Mouse (Mus musculus): ENCODE measurements around the gene Faim2.

The Faim2 gene

GRCm38 (mm10) chr15:99527629-99528353 is at the start of gene Faim2:
Gene Faim2, minus strand, starts transcription at chr15:99528165.
- no peak for DNase-seq

- no peak for DNase-seq
These were observed 41.2 kb upstream of the Faim2 start for GRCm38 (mm10) chr15:99569123-99569522.

GRCm38 (mm10) chr15:99568682-99569081 is 40.7 kb upstream of the Faim2 start:
- no peak for DNase-seq

GRCm38 (mm10) chr15:99567371-99567770 is 39.4 kb upstream of the Faim2 start:
- peak; percentile 55 for DNase-seq

GRCm38 (mm10) chr15:99560246-99560645 is 32.3 kb upstream of the Faim2 start:
- DNase-seq = no peak

- DNase-seq = no peak
These were observed 31.0 kb upstream of the Faim2 start for GRCm38 (mm10) chr15:99558947-99559346.

GRCm38 (mm10) chr15:99553767-99554166 is 25.8 kb upstream of the Faim2 start:
- no peak for DNase-seq

GRCm38 (mm10) chr15:99549901-99550300 is 21.9 kb upstream of the Faim2 start:
- no peak for DNase-seq

GRCm38 (mm10) chr15:99547732-99548131 is 19.8 kb upstream of the Faim2 start:
- DNase-seq = no peak

- DNase-seq = no peak
These were observed 18.6 kb upstream of the Faim2 start for GRCm38 (mm10) chr15:99546596-99546995.

GRCm38 (mm10) chr15:99544047-99544446 is 16.1 kb upstream of the Faim2 start:
- no peak for DNase-seq

GRCm38 (mm10) chr15:99539891-99540290 is 11.9 kb upstream of the Faim2 start:
- DNase-seq = peak; percentile 22

GRCm38 (mm10) chr15:99536889-99537862 is 9.2 kb upstream of the Faim2 start:
- no peak for DNase-seq

- no peak for DNase-seq
These were observed 4.1 kb upstream of the Faim2 start for GRCm38 (mm10) chr15:99532023-99532422.

GRCm38 (mm10) chr15:99531146-99531545 is 3.2 kb upstream of the Faim2 start:
- DNase-seq = peak; percentile 11

GRCm38 (mm10) chr15:99526681-99527080 is 1.3 kb downstream of the Faim2 start:
- no peak for DNase-seq

GRCm38 (mm10) chr15:99520306-99520705 is 7.7 kb downstream of the Faim2 start:
- DNase-seq = no peak

- DNase-seq = no peak
These were observed 8.3 kb downstream of the Faim2 start for GRCm38 (mm10) chr15:99519626-99520025.

GRCm38 (mm10) chr15:99517715-99518114 is 10.2 kb downstream of the Faim2 start:
- DNase-seq = no peak

GRCm38 (mm10) chr15:99516715-99517114 is 11.2 kb downstream of the Faim2 start:
- no peak for DNase-seq

- DNase-seq = no peak
These were observed 16.0 kb downstream of the Faim2 start for GRCm38 (mm10) chr15:99511797-99512525.

GRCm38 (mm10) chr15:99510621-99511020 is 17.3 kb downstream of the Faim2 start:
- no peak for DNase-seq

GRCm38 (mm10) chr15:99509840-99510239 is 18.1 kb downstream of the Faim2 start:
- no peak for DNase-seq

Measured in kidney, adult 9 months (tissue).